Mouse (Mus musculus): ENCODE measurements around the gene Actrt3. TPM values are rescaled to one million over a fixed set of nuclear protein-coding genes. Genes with fewer than 3 reads are reported as not detected.
"Not testable (repeated sequence)": the region's sequence is repeated elsewhere in the genome, so short reads cannot be mapped to it uniquely, and the experiment has no call there.

The Actrt3 gene
- total RNA-seq, 4 experiments from 2014 or later = 0.95 to 1.9 (median 1.2) TPM

DNA sequence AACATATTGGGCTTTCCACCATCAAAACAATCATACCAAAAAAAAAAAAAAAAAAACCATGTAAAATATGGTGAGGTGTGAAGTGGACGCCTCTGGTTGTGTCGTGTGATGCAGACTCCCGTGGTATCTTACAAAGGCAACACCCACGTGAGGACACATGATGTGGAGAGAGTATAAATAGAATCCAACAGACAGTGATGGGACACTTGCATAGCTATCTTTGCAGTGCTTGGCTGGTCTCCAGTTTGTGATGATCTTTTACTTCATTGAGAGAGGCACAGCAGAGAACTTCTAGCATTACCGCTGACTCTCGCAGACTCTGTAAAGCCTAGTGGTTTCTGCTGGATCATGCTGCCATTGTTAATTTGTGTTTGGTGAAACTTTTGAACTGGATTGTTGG lies 10.9 kb downstream of the Actrt3 start:
- no peak for DNase-seq (ENCODE audit: low spot score in 2 of 2)

DNA sequence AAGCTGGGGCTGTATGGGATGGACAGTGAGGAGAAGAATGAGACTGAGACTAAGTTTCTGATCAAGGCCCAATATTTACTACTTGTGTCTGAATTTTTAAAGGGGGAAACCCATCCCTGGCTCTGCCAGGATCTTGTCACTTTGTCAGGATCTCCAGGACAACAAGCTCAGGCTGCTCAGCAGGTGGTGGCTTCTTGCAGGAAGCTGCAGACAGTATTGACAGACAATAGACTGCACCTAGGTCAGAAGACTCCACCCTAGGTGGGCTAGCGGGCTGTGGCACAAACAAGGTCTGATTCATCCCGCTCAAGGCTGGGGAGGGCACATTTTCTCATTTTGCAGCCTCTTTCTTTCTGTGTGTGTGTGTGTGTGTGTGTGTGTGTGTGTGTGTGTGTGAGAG lies 26.2 kb downstream of the Actrt3 start:
- DNase-seq (ENCODE audit: low spot score in 2 of 2) = no peak

DNA sequence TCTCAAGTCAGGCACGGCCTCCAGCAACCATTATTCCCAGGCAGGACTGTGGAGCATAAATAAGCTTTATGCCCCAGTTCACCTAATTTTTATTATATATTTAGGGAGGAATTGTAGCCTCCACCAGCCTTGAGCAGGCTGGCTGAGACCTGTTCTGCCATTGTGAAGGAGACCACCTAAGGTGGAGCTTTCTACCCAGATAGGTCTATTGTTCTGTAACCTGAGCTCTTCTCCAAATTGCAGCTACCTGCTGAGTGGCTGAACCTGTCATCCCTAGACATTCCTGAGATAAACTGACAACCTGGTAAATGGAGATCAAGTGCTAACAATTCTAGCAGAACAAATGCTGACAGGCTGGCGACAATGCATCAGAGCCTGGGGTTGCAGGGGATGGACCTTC lies 33.4 kb downstream of the Actrt3 start:
- DNase-seq (ENCODE audit: low spot score in 2 of 2) = not testable (repeated sequence)

DNA sequence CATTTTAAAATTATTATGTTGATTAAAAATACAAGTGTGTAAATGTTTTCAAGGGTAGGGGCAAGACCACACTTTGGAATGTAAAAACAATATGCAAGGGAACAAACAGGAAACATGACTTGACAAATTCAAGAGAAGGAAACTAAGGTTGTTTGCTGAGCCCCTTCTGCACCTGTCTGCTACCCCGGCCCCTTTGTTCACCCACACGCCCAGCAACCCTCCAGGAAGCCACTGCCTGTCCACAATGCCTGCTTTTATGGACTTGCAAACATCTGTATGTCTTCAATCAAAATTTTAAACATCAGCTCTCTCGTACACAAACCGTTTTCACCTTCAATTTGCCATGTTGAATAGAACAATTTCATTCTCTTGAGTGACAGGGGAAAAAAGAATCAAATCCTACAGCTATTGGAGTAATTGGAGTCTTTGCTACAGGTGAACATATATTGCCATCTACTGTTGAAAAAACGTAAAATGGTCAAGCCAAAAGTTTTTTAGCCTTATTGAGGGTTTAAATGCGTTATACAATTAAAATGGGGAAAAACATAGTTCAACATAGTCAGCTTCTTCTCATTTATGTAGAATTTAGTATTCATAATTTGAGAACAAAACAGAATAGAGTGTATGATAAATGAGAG lies 38.9 kb downstream of the Actrt3 start:
- DNase-seq (ENCODE audit: low spot score in 2 of 2) = no peak

DNA sequence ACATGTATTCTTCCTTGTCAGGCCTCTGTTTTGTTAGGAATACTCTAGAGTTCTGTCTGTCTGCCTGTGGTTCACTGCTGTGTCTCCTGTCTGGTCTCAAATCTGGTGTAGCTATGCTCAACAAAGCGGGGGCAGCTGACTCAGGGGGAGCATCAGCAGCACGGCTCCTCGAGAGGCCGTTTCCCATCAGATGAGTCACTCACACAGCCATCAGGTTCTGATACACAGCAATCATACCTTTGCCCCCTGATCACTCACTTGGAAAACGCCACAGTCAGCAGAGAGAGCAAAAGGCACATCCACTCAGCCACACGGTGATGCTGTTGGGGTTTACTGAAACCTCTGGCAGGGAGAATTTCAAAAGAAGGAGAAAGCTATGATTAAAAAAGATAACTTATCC lies 46.0 kb downstream of the Actrt3 start:
- no peak for DNase-seq (ENCODE audit: low spot score in 2 of 2)

DNA sequence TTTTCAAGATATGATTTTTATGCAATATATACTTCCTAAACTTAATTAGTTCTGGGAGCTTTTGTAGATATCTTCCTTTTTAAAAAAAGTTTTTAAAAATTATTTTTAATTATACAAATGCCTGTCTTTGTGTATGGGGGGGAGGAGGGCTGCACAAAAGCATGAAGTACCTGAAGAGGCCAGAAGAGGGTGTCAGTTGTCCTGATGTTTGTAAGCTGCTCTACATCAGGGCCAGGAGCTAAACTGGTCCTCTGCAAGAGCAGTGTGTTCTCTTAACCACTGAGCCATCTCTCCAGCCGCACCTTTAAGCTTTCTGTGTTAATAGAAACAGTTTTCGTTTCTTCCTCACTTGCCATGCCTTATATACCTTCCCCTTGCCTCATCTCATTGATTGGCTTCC lies 49.5 kb downstream of the Actrt3 start:
- no peak for DNase-seq (ENCODE audit: low spot score in 2 of 2)

DNA sequence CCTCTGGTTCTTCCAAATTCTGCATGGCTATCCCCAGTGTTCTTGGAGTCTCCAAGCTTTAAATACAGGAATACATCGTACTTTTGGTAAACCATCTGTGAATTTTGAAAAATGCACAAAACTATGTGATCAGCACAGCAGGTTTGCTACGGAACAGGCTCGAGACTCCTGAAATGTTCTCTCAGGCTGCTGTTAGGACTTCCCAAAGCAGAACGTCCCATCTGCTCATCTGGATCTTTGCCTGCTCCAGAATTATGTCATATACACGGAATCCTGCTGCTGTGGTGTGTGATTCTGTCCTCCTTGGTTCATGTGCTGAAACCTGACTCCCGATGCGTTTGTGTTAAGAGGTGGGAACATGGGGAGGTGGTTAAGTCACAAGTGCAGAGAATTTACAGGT lies 50.8 kb downstream of the Actrt3 start:
- DNase-seq (ENCODE audit: low spot score in 2 of 2) = no peak

DNA sequence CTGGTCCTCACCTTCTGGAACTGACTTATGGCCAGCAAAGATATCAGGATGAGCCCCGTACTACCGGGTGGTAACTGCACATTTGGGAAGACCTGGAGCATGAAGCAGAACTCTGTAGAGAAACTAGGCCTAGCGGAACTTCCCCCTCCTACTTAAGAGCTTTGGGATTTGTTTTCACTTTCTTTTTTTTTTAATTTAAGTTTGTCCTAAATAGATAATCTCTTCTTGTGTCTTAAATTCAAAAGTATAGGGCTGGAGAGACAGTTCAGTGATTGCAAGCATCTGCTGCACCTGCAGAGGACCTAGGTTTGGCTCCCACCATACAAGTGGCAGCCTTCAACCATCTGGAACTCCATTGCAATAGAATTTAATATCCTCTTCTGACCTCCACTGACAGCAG lies 51.8 kb downstream of the Actrt3 start, which contains the start of gene Mecom:
Mecom (minus strand) TSS at position 101 of the 400 bp plus-strand sequence.
- DNase-seq (ENCODE audit: low spot score in 2 of 2) = no peak

Other genes with a start within 250 kb of the Actrt3 start
- gene Mecom, start 51.9 kb downstream of the Actrt3 start, total RNA-seq (2022) = 1 to 10 TPM; 3.4 to 6.2 (median 5.2) TPM
- gene Mynn, start 2.1 kb upstream of the Actrt3 start, total RNA-seq (2022) = 10 to 100 TPM; 14.5 to 19.6 (median 17.5) TPM
- not detected for gene Lrriq4, start 44.6 kb upstream of the Actrt3 start, total RNA-seq (2022)
- under 1 TPM in 3 of 4 experiments, not detected in 1; 0.19 to 0.60 (median 0.23) TPM for gene Lrrc34, start 47.9 kb upstream of the Actrt3 start, total RNA-seq (2022)
- not detected for gene Lrrc31, start 99.9 kb upstream of the Actrt3 start, total RNA-seq (2022)
- gene Samd7, start 146.4 kb upstream of the Actrt3 start, total RNA-seq (2022) = under 1 TPM in 1 of 4 experiments, not detected in 3; 0.27 TPM
- 100 to 1,000 TPM; 101 to 107 (median 103) TPM for gene Sec62, start 192.9 kb upstream of the Actrt3 start, total RNA-seq (2022)

All from left cerebral cortex, adult 8-10 months (tissue).